Mouse (Mus musculus) lung, postnatal 0 days (tissue): Measurements from ENCODE around the gene March2. TPM values are rescaled to one million over a fixed set of nuclear protein-coding genes. Genes with fewer than 3 reads are reported as not detected.

Experiments used
- ATAC-seq: fragments of 200-750 bp; cut with Nextera tagmentation; 2 replicates; pipeline ENCODE4 v1.8.0; 2017; ENCODE audit warnings: moderate library complexity
- DNase-seq: peaks from one replicate; pipeline ENCODE4 v3.0.0-alpha.2; 2016; ENCODE audit warnings: low spot score
- H3K27ac ChIP-seq: fragments of 300-500 bp; sonication (generic); 2 replicates; pipeline ENCODE4 v1.5.1; 2014; ENCODE audit warnings: antibody characterized with exemption, mild to moderate bottlenecking, low read length, mixed read lengths
- H3K27me3 ChIP-seq: fragments of 300-500 bp; sonication (generic); replicated peaks from 2 replicates; pipeline ENCODE4 v1.6.1; 2014; ENCODE audit warnings: low read length, mixed read lengths; ENCODE audit not compliant: insufficient read depth
- H3K36me3 ChIP-seq: fragments of 300-500 bp; sonication (generic); 2 replicates; pipeline ENCODE4 v1.6.1; 2014; ENCODE audit warnings: low read length, mixed read lengths; ENCODE audit not compliant: insufficient read depth
- H3K4me1 ChIP-seq: fragments of 300-500 bp; sonication (generic); 2 replicates; pipeline ENCODE4 v1.6.1; 2014; ENCODE audit warnings: antibody characterized with exemption, low read depth, low read length, mixed read lengths; ENCODE audit not compliant: insufficient read depth
- H3K4me2 ChIP-seq: fragments of 300-500 bp; sonication (generic); replicated peaks from 2 replicates; pipeline ENCODE4 v1.6.1; 2014; ENCODE audit warnings: low read depth, mild to moderate bottlenecking, low read length, moderate library complexity, mixed read lengths
- H3K4me3 ChIP-seq: fragments of 300-500 bp; sonication (generic); 2 replicates; pipeline ENCODE4 v1.5.1; 2014; ENCODE audit warnings: low read depth, low read length
- H3K9ac ChIP-seq: fragments of 300-500 bp; sonication (generic); replicated peaks from 2 replicates; pipeline ENCODE4 v1.6.1; 2014; ENCODE audit warnings: low read depth, mild to moderate bottlenecking
- H3K9me3 ChIP-seq: fragments of 300-500 bp; sonication (generic); 2 replicates; pipeline ENCODE4 v1.6.1; 2016; ENCODE audit warnings: low read length, mixed read lengths
- CTCF ChIP-seq: IDR thresholded peaks from 2 replicates; pipeline ENCODE4 v1.5.1; 2016; ENCODE audit warnings: antibody characterized with exemption, mild to moderate bottlenecking
- EP300 ChIP-seq: IDR thresholded peaks from 2 replicates; pipeline ENCODE4 v1.6.1; 2016; ENCODE audit warnings: antibody characterized with exemption, mild to moderate bottlenecking, control low read depth
- WGBS: fragments of 180-500 bp; shearing (Covaris S2); extraction: QIAGEN DNeasy Blood & Tissue Kit; methylation state at CpG from one replicate; pipeline ENCODE4 v1.1.7; 2014; 5-methylcytosine and 5-hydroxymethylcytosine counted together
- polyA plus RNA-seq: library from polyadenylated mRNA; unstranded; fragments of >200 nt; fragmentation: Nextera tagmentation; extraction: Ambion mirVana; gene quantifications from 2 replicates; pipeline ENCODE4 v1.2.1, GENCODE M21; 2015

Gene March2
- polyA plus RNA-seq, 1 experiment from 2014 or later = 104 TPM

GRCm38 (mm10) chr17:33719736-33720378 is 1.4 kb upstream of the March2 start:
- no peak for TF ChIP-seq CTCF
- TF ChIP-seq EP300 = no peak
- Histone ChIP-seq H3K27ac (no peak overlapping the region), H3K36me3 (no peaks in the 10 kb centered on the region), H3K27me3 (no peaks in the 10 kb centered on the region), H3K4me1 (no peaks in the 10 kb centered on the region), H3K4me2 (no peak overlapping the region), H3K9ac (no peak overlapping the region), H3K9me3 (no peaks in the 10 kb centered on the region), H3K4me3 (no peak overlapping the region)
- WGBS = 93% methylated on average over 7 of the region's 7 CpGs
- ATAC-seq (no peak), DNase-seq (no peak)

- Histone ChIP-seq H3K36me3 (no peaks in the 10 kb centered on the region), H3K27ac (no peak overlapping the region), H3K9ac (no peak overlapping the region), H3K4me1 (no peaks in the 10 kb centered on the region), H3K4me3 (peak overlapping the region; percentile 88; the same call in 1 of the 2 replicates), H3K4me2 (no peak overlapping the region), H3K9me3 (no peaks in the 10 kb centered on the region), H3K27me3 (no peaks in the 10 kb centered on the region)
- 44% methylated on average over 10 of the region's 10 CpGs for WGBS
- TF ChIP-seq EP300 = no peak
- TF ChIP-seq CTCF = no peak
- ATAC-seq = no peak
- DNase-seq = no peak
Observed at GRCm38 (mm10) chr17:33718944-33719725, 665 bp upstream of the March2 start.

- H3K27me3 ChIP-seq = no peaks in the 10 kb centered on the region
- DNase-seq = no peak
- H3K4me3 ChIP-seq = peak overlapping the region; percentile 88
- H3K36me3 ChIP-seq = no peaks in the 10 kb centered on the region
- TF ChIP-seq CTCF (no peak), EP300 (no peak)
- H3K4me1 ChIP-seq = no peaks in the 10 kb centered on the region
- peak overlapping the region; percentile 74 for H3K9ac ChIP-seq
- no peaks in the 10 kb centered on the region for H3K9me3 ChIP-seq
- ATAC-seq = no peak
- WGBS = 7% methylated on average over 8 of the region's 8 CpGs
- peak overlapping the region; percentile 73 for H3K4me2 ChIP-seq
- peak overlapping the region; percentile 65 for H3K27ac ChIP-seq
Observed at GRCm38 (mm10) chr17:33717982-33718381, 488 bp downstream of the March2 start.

- Histone ChIP-seq H3K4me2 (peak overlapping the region; percentile 73; the same call in 1 of the 2 replicates), H3K27ac (no peak overlapping the region), H3K4me1 (no peaks in the 10 kb centered on the region), H3K9ac (no peak overlapping the region), H3K36me3 (no peaks in the 10 kb centered on the region), H3K27me3 (no peaks in the 10 kb centered on the region), H3K4me3 (no peak overlapping the region), H3K9me3 (no peaks in the 10 kb centered on the region)
- DNase-seq (no peak), ATAC-seq (no peak)
- TF ChIP-seq EP300 (no peak), CTCF (no peak)
- WGBS = 100% methylated on average over 1 of the region's 1 CpGs
Observed at GRCm38 (mm10) chr17:33717246-33717645, 1.2 kb downstream of the March2 start.

GRCm38 (mm10) chr17:33714779-33715178 is 3.7 kb downstream of the March2 start:
- 90% methylated on average over 1 of the region's 1 CpGs for WGBS
- H3K27ac ChIP-seq = no peak overlapping the region
- no peak for DNase-seq
- H3K4me1 ChIP-seq = no peaks in the 10 kb centered on the region
- no peaks in the 10 kb centered on the region for H3K9me3 ChIP-seq
- no peak overlapping the region for H3K4me3 ChIP-seq
- H3K27me3 ChIP-seq = no peaks in the 10 kb centered on the region
- TF ChIP-seq CTCF (no peak), EP300 (no peak)
- no peak overlapping the region for H3K9ac ChIP-seq
- no peaks in the 10 kb centered on the region for H3K36me3 ChIP-seq
- no peak for ATAC-seq
- H3K4me2 ChIP-seq = no peak overlapping the region

GRCm38 (mm10) chr17:33713271-33713670 is 5.2 kb downstream of the March2 start:
- H3K9me3 ChIP-seq = no peaks in the 10 kb centered on the region
- no peak overlapping the region for H3K4me3 ChIP-seq
- no peak overlapping the region for H3K27ac ChIP-seq
- 51% methylated on average over 5 of the region's 5 CpGs for WGBS
- DNase-seq (no peak), ATAC-seq (0 out of 2 replicates have a peak, but pooled peaks have one; percentile 25)
- H3K4me2 ChIP-seq = no peak overlapping the region
- H3K27me3 ChIP-seq = no peaks in the 10 kb centered on the region
- H3K9ac ChIP-seq = no peak overlapping the region
- H3K36me3 ChIP-seq = peaks cover 3% of the 10 kb centered on the region
- TF ChIP-seq CTCF = no peak
- TF ChIP-seq EP300 = no peak
- H3K4me1 ChIP-seq = no peaks in the 10 kb centered on the region
